Mouse (Mus musculus) gastrocnemius, postnatal 4 days (tissue): ENCODE results near the gene Hspa1l. TPM values are rescaled to one million over a fixed set of nuclear protein-coding genes. Genes with fewer than 3 reads are reported as not detected.
A peak's percentile ranks its signal among the peaks of the same experiment; 100 is the strongest.
"Not testable (repeated sequence)": the region's sequence is repeated elsewhere in the genome, so short reads cannot be mapped to it uniquely, and the experiment has no call there.

Experiments used
- DNase-seq, 2 experiments: peaks; one replicate each; pipeline ENCODE4 v3.0.0; 2021 to 2022; ENCODE audit warnings: low spot score in 2 of 2, mixed read lengths in 2 of 2
- total RNA-seq, 2 experiments: library from RNA; stranded (reverse); gene quantifications; 2 replicates each; pipeline ENCODE4 v1.2.3; 2021

The Hspa1l gene
- total RNA-seq, 2 experiments from 2014 or later, result 5.8 to 6.1 TPM

GRCm38 (mm10) chr17:34971694-34972068, 822 bp upstream of the Hspa1l start:
- DNase-seq, result not testable (repeated sequence)

GRCm38 (mm10) chr17:34975581-34976492, 3.3 kb downstream of the Hspa1l start:
- no peak for DNase-seq

- DNase-seq, result no peak
Observed at GRCm38 (mm10) chr17:34977000-34977399, 4.5 kb downstream of the Hspa1l start.

- no peak for DNase-seq
Observed at GRCm38 (mm10) chr17:34978239-34978638, 5.7 kb downstream of the Hspa1l start.

- DNase-seq, result no peak
Observed at GRCm38 (mm10) chr17:34979631-34980030, 7.1 kb downstream of the Hspa1l start.

DNA sequence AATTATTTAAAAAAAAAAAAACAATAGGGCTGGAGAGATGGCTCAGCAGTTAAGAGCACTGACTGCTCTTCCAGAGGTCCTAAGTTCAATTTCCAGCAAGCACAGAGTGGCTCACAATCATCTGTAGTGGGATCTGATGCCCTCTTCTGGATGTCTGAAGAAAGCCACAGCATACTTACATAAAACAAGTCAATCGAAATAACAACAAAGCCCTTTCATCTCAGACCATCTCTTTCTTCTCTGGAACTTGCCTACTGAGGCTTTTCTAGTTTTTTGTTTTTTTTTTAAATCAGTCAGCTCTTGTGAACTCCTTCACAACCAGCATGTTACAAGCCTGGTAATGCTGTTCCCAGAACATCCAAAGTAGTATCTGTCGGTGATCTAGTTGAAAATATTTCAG, 8.2 kb downstream of the Hspa1l start:
- no peak for DNase-seq

DNA sequence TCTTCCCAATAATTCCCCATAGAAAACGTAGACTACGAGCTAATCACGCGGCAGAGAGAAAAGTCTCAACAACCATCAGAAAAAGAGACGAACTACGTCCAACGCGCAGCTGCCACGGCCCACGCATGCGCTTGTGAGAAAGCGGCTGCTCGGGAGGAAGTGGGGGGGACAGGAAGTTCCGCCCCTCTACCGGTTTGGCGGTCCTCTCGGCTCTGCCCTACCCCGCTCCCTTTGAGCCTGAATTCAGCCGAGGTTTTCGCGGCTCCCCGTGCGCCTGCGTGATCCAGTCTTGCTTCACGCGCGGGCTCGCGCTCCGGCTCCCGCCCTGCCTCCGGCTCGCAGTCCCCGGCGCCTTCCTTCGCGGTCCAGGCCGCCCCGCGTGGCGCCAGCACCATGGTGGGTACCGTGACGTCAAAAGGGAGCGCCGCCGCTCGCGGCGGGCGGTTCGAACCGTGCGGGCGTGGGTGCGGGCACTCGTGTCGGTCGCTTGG, 9.2 kb downstream of the Hspa1l start, which contains the start of gene Lsm2:
Gene Lsm2, plus strand, starts transcription at position 173 of the 491 bp plus-strand sequence.
- peak; percentile 72 to 90 for DNase-seq

- no peak for DNase-seq
Observed at GRCm38 (mm10) chr17:34982328-34982727, 9.8 kb downstream of the Hspa1l start.

GRCm38 (mm10) chr17:34984218-34984617, 11.7 kb downstream of the Hspa1l start:
- no peak for DNase-seq

DNA sequence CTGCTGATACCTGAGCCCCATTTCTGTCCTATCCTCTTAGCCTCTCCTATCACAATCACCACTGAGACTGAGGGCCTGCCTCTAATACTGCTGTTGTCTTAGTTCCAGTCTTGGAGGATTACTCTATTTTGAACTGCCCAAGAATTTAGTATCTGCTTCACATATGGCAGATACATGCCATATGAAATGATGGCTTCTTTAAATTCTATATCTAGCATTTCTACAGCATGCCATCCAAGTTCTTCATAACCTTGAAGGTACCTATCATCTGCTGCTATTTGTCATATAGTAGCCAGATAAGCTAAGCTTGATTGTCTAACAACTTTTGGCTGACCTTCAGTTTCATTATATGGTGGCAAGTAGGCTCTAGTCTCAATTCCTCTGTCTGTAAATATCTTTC, 22.2 kb downstream of the Hspa1l start:
- DNase-seq, result no peak

- DNase-seq, result not testable (repeated sequence)
Observed at GRCm38 (mm10) chr17:34995192-34995591, 22.7 kb downstream of the Hspa1l start.

- not testable (repeated sequence) for DNase-seq
Observed at GRCm38 (mm10) chr17:34995927-34996326, 23.4 kb downstream of the Hspa1l start.

DNA sequence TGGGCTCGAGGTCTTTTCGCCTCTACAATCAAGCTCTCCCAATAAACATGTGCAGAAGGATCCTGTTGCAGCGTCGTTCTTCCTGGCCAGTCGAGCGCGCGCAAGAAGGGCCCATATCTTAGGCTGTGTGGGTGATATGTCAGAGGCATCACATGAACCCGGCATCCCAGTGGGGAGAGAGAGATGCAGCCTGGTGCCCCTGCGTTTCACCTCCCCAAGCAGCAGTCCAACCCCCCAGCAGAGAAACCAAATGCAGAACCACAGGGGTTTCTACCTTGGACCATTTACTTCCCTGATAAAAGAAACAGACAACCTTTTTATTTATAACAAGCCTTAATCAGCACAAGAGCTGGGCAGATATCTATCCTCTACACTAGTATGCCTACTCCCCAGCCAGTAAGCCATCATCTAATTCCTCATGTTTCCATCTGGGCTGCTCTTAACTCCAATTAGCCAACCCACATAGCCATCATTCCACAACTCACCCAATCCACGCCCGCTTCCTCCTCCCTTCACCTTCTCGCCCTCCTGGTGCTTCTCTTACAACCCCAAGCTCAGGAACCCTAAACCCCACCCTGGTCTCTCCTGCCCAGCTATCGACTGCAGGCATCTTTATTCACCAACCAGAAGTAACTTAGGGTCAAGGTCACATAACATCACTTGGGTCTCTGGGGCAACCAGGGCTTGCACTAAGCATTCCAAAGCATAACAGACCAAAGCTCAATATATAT, 24.1 kb downstream of the Hspa1l start:
- DNase-seq, result no peak

DNA sequence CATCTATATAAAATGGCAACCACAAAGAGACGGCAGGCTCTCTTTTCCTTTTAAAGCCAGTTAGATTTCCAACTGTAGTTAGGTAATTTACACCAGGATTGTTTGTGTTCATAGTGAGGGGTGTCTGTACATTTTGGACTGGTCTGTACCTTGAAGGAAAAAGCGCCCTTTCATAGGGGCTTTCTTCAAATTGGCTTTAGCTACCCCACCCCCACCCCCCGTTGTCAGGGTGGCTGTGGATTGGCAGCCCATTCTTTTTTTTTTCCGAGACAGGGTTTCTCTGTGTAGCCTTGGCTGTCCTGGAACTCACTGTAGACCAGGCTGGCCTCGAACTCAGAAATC, 24.6 kb downstream of the Hspa1l start:
- no peak for DNase-seq

- DNase-seq, result no peak
Observed at GRCm38 (mm10) chr17:34998526-34999430, 26.3 kb downstream of the Hspa1l start.

GRCm38 (mm10) chr17:34999871-35000716, 27.6 kb downstream of the Hspa1l start:
- DNase-seq, result not testable (repeated sequence)

GRCm38 (mm10) chr17:35000717-35001451, 28.4 kb downstream of the Hspa1l start, which contains the start of gene Vars:
Gene Vars, plus strand, starts transcription at chr17:35000987.
- DNase-seq, result peak; percentile 83 to 89

- DNase-seq, result peak in 1 of 2 experiments; percentile 50
Observed at GRCm38 (mm10) chr17:35001452-35002152, 29.1 kb downstream of the Hspa1l start.
